Mouse (Mus musculus) heart, embryonic 15.5 days (tissue): ENCODE results near the gene Kif21b. TPM values are rescaled to one million over a fixed set of nuclear protein-coding genes. Genes with fewer than 3 reads are reported as not detected.

Experiments used
- ATAC-seq: fragments of 200-750 bp; cut with Nextera tagmentation; replicated peaks from 2 replicates; pipeline ENCODE4 v1.8.0; 2017; ENCODE audit warnings: low read depth, moderate TSS enrichment; ENCODE audit not compliant: insufficient number of reproducible peaks, insufficient read depth, low FRiP score
- H3K27ac ChIP-seq: fragments of 300-500 bp; sonication (generic); 2 replicates; pipeline ENCODE4 v1.5.1; 2015; ENCODE audit warnings: mild to moderate bottlenecking, inconsistent platforms
- H3K27me3 ChIP-seq: fragments of 300-500 bp; sonication (generic); 2 replicates; pipeline ENCODE4 v1.6.1; 2015; ENCODE audit warnings: inconsistent platforms
- H3K36me3 ChIP-seq: fragments of 300-500 bp; sonication (generic); 2 replicates; pipeline ENCODE4 v1.6.1; 2015; ENCODE audit warnings: mild to moderate bottlenecking, inconsistent platforms
- H3K4me1 ChIP-seq: fragments of 300-500 bp; sonication (generic); replicated peaks from 2 replicates; pipeline ENCODE4 v1.6.1; 2015; ENCODE audit warnings: inconsistent platforms
- H3K4me2 ChIP-seq: fragments of 300-500 bp; sonication (generic); 2 replicates; pipeline ENCODE4 v1.6.1; 2015; ENCODE audit warnings: inconsistent platforms, mild to moderate bottlenecking, moderate library complexity
- H3K4me3 ChIP-seq: fragments of 300-500 bp; sonication (generic); 2 replicates; pipeline ENCODE4 v1.5.1; 2015; ENCODE audit warnings: mild to moderate bottlenecking, inconsistent platforms
- H3K9ac ChIP-seq: fragments of 300-500 bp; sonication (generic); 2 replicates; pipeline ENCODE4 v1.6.1; 2015; ENCODE audit warnings: mild to moderate bottlenecking, inconsistent platforms
- H3K9me3 ChIP-seq: fragments of 300-500 bp; sonication (generic); replicated peaks from 2 replicates; pipeline ENCODE4 v1.6.1; 2016; ENCODE audit warnings: inconsistent platforms
- WGBS: fragments of 180-500 bp; shearing (Covaris S2); methylation state at CpG from one replicate; pipeline ENCODE4 v1.1.7; 2015; ENCODE audit warnings: mixed read lengths; 5-methylcytosine and 5-hydroxymethylcytosine counted together
- polyA plus RNA-seq: library from polyadenylated mRNA; unstranded; fragments of >200 nt; fragmentation: Nextera tagmentation; extraction: Ambion mirVana; gene quantifications from 2 replicates; pipeline ENCODE4 v1.2.1, GENCODE M21; 2015

Kif21b gene
- polyA plus RNA-seq, 1 experiment from 2014 or later = 0.87 TPM

DNA sequence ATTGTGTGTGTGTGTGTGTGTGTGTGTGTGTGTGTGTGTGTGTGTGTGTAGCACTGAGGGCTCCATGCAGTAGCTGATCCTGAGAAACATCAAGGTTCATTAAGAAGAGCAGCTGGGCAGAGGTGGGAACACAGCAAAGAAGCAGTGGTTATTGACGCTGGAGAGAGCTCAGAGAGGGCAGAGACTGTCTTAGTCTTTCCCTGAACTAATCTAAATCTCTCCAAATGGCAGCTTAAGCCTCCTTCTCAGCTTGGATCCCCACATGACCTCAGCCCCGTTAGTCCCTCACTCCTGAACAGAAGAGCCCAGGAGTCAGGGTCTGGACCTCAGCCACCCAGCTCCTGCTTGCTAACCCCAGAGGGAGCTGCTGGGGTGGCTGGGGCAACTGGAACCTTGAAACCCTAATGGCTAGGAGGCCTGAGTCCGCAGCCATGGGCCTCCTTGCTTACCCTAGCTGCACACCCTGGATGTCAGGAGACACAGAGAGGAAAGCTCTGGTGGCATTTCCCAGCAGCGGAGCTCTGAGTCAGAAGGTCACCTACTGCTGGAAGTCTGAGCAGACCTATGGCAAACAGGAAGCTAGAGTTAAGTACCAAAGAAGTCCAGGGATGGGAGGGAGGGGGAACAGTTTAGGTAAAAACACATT lies 2.1 kb upstream of the Kif21b start:
- Histone ChIP-seq H3K36me3 (no peaks in the 10 kb centered on the region), H3K9ac (no peak overlapping the region), H3K4me3 (no peak overlapping the region), H3K4me1 (peaks cover 73% of the 10 kb centered on the region), H3K4me2 (no peak overlapping the region), H3K9me3 (no peaks in the 10 kb centered on the region), H3K27me3 (peaks cover 4% of the 10 kb centered on the region; the same call in 1 of the 2 replicates), H3K27ac (no peak overlapping the region)
- ATAC-seq = no peak
- WGBS = 48% methylated on average over 4 of the region's 4 CpGs

- no peaks in the 10 kb centered on the region for H3K9me3 ChIP-seq
- no peak overlapping the region for H3K4me3 ChIP-seq
- peak overlapping the region; percentile 100; the same call in 1 of the 2 replicates for H3K4me2 ChIP-seq
- H3K9ac ChIP-seq = no peak overlapping the region
- H3K36me3 ChIP-seq = no peaks in the 10 kb centered on the region
- no peak for ATAC-seq
- no peak overlapping the region for H3K27ac ChIP-seq
- WGBS = 71% methylated on average over 3 of the region's 3 CpGs
- peaks cover 4% of the 10 kb centered on the region; the same call in 1 of the 2 replicates for H3K27me3 ChIP-seq
- H3K4me1 ChIP-seq = peaks cover 76% of the 10 kb centered on the region
Observed at GRCm38 (mm10) chr1:136130107-136130506, 1.1 kb upstream of the Kif21b start.

DNA sequence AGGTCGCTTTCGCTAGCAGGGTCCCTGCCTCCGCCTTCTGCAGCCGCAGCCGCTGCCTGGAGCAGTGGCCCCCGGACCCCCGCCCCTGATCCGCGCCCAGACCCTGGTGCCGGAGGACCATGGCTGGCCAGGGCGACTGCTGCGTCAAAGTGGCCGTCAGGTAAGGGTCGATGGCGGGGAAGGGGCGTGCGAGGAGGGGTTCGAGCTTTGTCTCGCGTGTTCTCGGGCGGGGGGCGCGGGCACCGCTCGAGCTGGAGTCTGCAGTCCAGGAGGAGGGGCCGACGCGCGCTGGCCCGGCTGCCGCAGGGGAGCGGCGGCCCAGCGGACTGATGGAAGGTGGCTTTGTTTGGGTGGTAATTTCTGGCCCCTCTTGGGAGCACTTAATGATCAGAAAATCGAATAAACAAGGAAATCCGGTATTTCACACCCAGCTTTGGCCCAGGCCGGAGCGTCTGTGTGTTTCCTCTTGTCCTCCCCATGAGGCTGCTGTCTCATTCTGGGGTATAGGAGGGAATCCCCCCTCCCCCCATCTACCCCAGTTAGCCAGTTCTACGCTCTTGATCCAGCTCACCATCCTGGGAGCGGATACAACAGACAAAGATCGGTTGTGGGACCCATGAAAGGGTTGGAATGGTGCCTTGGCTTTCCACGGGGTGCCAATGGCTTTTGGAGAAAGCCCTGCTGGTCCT lies 558 bp downstream of the Kif21b start:
- ATAC-seq = no peak
- Histone ChIP-seq H3K27me3 (peaks cover 4% of the 10 kb centered on the region; the same call in 1 of the 2 replicates), H3K4me1 (peaks cover 80% of the 10 kb centered on the region), H3K27ac (peak overlapping the region; percentile 41; the same call in 1 of the 2 replicates), H3K4me3 (peak overlapping the region; percentile 77), H3K36me3 (no peaks in the 10 kb centered on the region), H3K9me3 (no peaks in the 10 kb centered on the region), H3K9ac (peak overlapping the region; percentile 80), H3K4me2 (peak overlapping the region; percentile 100)
- 2% methylated on average over 43 of the region's 43 CpGs for WGBS

GRCm38 (mm10) chr1:136132386-136133201 lies 1.4 kb downstream of the Kif21b start:
- no peak overlapping the region for H3K9ac ChIP-seq
- H3K4me3 ChIP-seq = peak overlapping the region; percentile 77
- H3K4me2 ChIP-seq = peak overlapping the region; percentile 100
- 49% methylated on average over 10 of the region's 10 CpGs for WGBS
- no peak for ATAC-seq
- H3K27me3 ChIP-seq = peaks cover 4% of the 10 kb centered on the region; the same call in 1 of the 2 replicates
- H3K4me1 ChIP-seq = peaks cover 81% of the 10 kb centered on the region
- H3K27ac ChIP-seq = no peak overlapping the region; the same call in 1 of the 2 replicates
- no peaks in the 10 kb centered on the region for H3K9me3 ChIP-seq
- no peaks in the 10 kb centered on the region for H3K36me3 ChIP-seq

DNA sequence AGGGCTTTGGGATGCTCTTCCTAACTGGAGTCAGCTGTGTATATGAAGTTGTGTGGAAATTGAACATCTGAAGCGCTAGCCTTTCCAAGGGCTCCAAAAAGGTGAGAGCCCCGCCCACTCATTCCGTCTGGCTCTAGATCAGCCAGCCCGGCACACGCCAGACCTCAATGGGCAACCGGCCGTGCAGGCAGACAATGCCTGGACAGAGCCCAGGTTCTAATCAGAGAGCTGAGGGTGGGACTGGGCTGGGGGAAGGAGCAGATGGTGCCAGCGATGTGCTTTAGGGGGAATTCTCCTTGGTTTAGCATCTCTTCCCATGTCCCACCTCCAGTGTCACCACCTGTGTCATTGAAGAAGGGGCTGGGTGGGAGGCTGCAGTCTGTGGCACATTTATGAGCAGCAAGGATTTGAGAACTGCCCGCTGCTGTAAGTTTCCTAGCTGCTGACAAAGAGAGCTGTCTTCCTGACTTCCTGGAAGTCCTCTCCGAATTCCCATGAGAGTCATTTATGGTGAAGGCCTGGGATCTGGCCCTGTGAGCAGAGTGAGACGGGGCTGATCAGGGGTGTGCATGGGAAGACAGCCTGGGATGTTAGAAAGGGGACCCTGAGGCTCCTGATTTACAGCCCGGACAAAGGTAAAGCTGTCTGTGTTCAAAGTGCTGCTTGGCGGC lies 2.5 kb downstream of the Kif21b start:
- Histone ChIP-seq H3K4me3 (no peak overlapping the region), H3K9ac (no peak overlapping the region), H3K27ac (no peak overlapping the region; the same call in 1 of the 2 replicates)

DNA sequence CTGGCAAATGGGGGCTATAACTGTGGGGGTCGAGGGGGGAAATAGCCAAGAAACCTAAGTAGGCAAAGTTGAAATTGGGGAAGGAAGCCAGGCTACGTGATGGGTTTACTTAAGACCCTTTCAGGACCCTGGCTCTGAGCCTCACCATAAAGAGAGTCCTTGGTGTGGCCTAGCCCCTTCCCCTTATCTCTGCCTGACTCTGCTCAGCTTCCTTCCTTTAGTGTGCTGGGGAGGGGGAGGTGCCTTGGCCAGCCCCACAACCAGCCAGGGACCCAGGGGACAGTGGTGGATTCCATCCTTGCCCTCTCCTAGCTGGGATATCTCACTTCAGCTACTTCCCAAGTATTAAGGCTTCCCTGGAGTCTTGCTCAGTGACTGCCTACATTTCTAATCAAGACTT lies 3.4 kb downstream of the Kif21b start:
- no peak for ATAC-seq
- Histone ChIP-seq H3K36me3 (no peaks in the 10 kb centered on the region), H3K27me3 (peaks cover 4% of the 10 kb centered on the region; the same call in 1 of the 2 replicates), H3K9me3 (no peaks in the 10 kb centered on the region), H3K9ac (no peak overlapping the region), H3K27ac (no peak overlapping the region), H3K4me1 (peaks cover 82% of the 10 kb centered on the region), H3K4me2 (no peak overlapping the region), H3K4me3 (no peak overlapping the region)
- WGBS = 53% methylated on average over 2 of the region's 2 CpGs

More for the DNA sequence above, 2.5 kb downstream of the Kif21b start:
- Histone ChIP-seq H3K4me1 (peaks cover 82% of the 10 kb centered on the region), H3K4me2 (peak overlapping the region; percentile 100), H3K27me3 (peaks cover 4% of the 10 kb centered on the region; the same call in 1 of the 2 replicates), H3K9me3 (no peaks in the 10 kb centered on the region), H3K36me3 (no peaks in the 10 kb centered on the region)
- ATAC-seq = no peak
- WGBS = 49% methylated on average over 13 of the region's 13 CpGs

DNA sequence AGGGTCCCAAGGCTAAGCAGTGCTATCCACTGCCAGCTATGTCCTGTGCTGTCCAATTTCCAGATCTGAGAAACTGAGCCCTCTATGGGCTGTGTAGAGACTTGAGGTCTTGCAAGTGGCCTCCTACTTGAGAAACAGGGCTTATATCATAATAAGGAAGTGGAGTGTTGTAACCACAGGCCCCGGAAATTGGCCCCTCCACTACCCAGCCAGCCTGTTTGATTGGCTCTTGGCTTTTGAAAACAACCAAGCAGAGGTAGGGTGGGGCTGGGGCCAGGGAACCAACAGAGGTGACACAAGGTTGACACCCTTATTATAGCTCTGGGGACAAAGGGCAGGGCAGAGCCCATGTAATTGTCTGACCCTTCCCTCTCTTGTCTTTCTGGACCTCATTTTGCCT lies 3.9 kb downstream of the Kif21b start:
- WGBS = 59% methylated on average over 1 of the region's 1 CpGs
- Histone ChIP-seq H3K4me2 (no peak overlapping the region), H3K9me3 (no peaks in the 10 kb centered on the region), H3K27me3 (peaks cover 4% of the 10 kb centered on the region; the same call in 1 of the 2 replicates), H3K9ac (no peak overlapping the region), H3K4me3 (no peak overlapping the region), H3K4me1 (peaks cover 83% of the 10 kb centered on the region), H3K27ac (no peak overlapping the region), H3K36me3 (no peaks in the 10 kb centered on the region)
- no peak for ATAC-seq

- no peaks in the 10 kb centered on the region for H3K9me3 ChIP-seq
- ATAC-seq = no peak
- H3K4me1 ChIP-seq = peaks cover 81% of the 10 kb centered on the region
- H3K4me2 ChIP-seq = no peak overlapping the region
- H3K4me3 ChIP-seq = no peak overlapping the region
- no peaks in the 10 kb centered on the region for H3K36me3 ChIP-seq
- peak overlapping the region; percentile 64; the same call in 1 of the 2 replicates for H3K27ac ChIP-seq
- 73% methylated on average over 6 of the region's 6 CpGs for WGBS
- peaks cover 4% of the 10 kb centered on the region; the same call in 1 of the 2 replicates for H3K27me3 ChIP-seq
- H3K9ac ChIP-seq = no peak overlapping the region
Observed at GRCm38 (mm10) chr1:136135777-136136444, 4.7 kb downstream of the Kif21b start.

DNA sequence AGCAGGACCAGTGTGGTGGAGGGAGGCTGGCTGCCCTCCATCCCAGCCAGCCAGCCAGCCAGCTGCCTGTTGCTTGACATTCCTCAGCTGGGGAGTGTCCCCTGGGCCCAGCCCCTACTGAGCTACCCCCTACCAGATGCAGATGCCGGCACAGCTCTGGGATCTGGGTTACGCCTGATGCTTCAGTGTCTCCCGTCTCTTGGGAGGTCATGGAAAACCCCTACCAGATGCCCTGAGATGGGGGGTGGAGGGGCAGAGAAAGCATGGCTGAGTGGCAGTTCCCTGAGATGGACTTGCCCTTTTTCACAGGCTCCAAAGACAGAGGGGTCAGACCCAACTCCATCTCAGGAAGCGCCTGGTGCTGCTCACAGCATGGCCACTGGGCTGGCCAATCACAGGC lies 5.4 kb downstream of the Kif21b start:
- H3K4me3 ChIP-seq = no peak overlapping the region
- H3K4me2 ChIP-seq = no peak overlapping the region
- WGBS = 51% methylated on average over 4 of the region's 4 CpGs
- peak overlapping the region; percentile 64; the same call in 1 of the 2 replicates for H3K27ac ChIP-seq
- no peak for ATAC-seq
- H3K4me1 ChIP-seq = peaks cover 79% of the 10 kb centered on the region
- peaks cover 4% of the 10 kb centered on the region; the same call in 1 of the 2 replicates for H3K27me3 ChIP-seq
- H3K9me3 ChIP-seq = no peaks in the 10 kb centered on the region
- no peak overlapping the region for H3K9ac ChIP-seq
- H3K36me3 ChIP-seq = no peaks in the 10 kb centered on the region

DNA sequence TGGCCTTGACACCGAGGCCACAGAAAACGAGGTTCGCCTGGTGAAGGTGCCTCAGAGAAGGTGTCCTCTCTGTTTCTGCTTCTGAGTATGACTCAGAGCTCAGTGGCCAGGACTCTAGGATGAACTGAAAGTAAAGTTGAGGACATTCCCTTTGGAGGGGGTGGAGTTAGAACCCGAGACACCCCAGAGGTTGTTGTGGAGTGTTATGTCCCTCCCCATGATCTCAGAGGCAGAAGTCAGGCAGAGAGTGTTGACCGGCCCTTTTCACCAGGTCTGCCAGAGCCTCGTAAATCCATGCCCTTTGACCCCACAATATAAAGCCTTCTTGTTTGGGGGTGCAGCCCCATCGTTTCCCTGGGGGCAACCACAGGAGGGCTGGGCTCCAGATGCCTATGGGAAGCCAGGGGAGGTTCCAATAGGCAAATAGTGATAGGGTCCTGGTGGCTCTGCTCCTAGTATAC lies 5.9 kb downstream of the Kif21b start:
- no peak overlapping the region; the same call in 1 of the 2 replicates for H3K4me2 ChIP-seq
- peak overlapping the region; percentile 64 for H3K27ac ChIP-seq
- no peak for ATAC-seq
- H3K4me1 ChIP-seq = peaks cover 77% of the 10 kb centered on the region
- no peak overlapping the region for H3K9ac ChIP-seq
- peaks cover 4% of the 10 kb centered on the region; the same call in 1 of the 2 replicates for H3K27me3 ChIP-seq
- no peaks in the 10 kb centered on the region for H3K36me3 ChIP-seq
- WGBS = 44% methylated on average over 7 of the region's 7 CpGs
- H3K4me3 ChIP-seq = no peak overlapping the region
- no peaks in the 10 kb centered on the region for H3K9me3 ChIP-seq
